Mouse (Mus musculus) testis, adult 2 months (tissue): ENCODE data around the gene Tmem256. TPM values are rescaled to one million over a fixed set of nuclear protein-coding genes. Genes with fewer than 3 reads are reported as not detected.

Experiments used
- H3K27ac ChIP-seq: fragments of 200-500 bp; 2 replicates; pipeline ENCODE4 v1.5.1; 2012; ENCODE audit warnings: low read depth, low read length; ENCODE audit not compliant: control insufficient read depth, insufficient read depth
- H3K27me3 ChIP-seq: fragments of 200-500 bp; 2 replicates; pipeline ENCODE4 v1.6.1; 2012; ENCODE audit warnings: mild to moderate bottlenecking, low read length, moderate library complexity; ENCODE audit not compliant: control insufficient read depth, insufficient read depth
- H3K36me3 ChIP-seq: fragments of 200-500 bp; 2 replicates; pipeline ENCODE4 v1.6.1; 2012; ENCODE audit warnings: mild to moderate bottlenecking, low read length; ENCODE audit not compliant: control insufficient read depth, insufficient read depth
- H3K4me1 ChIP-seq: fragments of 200-500 bp; 2 replicates; pipeline ENCODE4 v1.6.1; 2012; ENCODE audit warnings: low read length; ENCODE audit not compliant: control insufficient read depth, insufficient read depth
- H3K4me3 ChIP-seq: fragments of 200-500 bp; 2 replicates; pipeline ENCODE4 v1.5.1; 2012; ENCODE audit warnings: low read depth, mild to moderate bottlenecking, low read length, moderate library complexity, mixed read lengths; ENCODE audit not compliant: control insufficient read depth
- CTCF ChIP-seq: fragments of 200-500 bp; IDR thresholded peaks from 2 replicates; pipeline ENCODE4 v1.5.1; 2012; ENCODE audit warnings: low read depth, mild to moderate bottlenecking, inconsistent platforms, low read length, moderate library complexity; ENCODE audit not compliant: control insufficient read depth, insufficient read depth, insufficient replicate concordance
- POLR2A ChIP-seq: fragments of 200-500 bp; IDR thresholded peaks from 2 replicates; pipeline ENCODE4 v1.6.1; 2012; ENCODE audit warnings: low read depth, mild to moderate bottlenecking, inconsistent platforms, low read length, moderate library complexity; ENCODE audit not compliant: control insufficient read depth
- polyA plus RNA-seq: library from polyadenylated mRNA; depleted of rRNA; stranded (reverse); fragments of >200 nt; gene quantifications from 2 replicates; pipeline ENCODE4 v1.2.3, GENCODE M21; 2012

Gene Tmem256
- polyA plus RNA-seq, 1 experiment: 21.9 TPM

DNA sequence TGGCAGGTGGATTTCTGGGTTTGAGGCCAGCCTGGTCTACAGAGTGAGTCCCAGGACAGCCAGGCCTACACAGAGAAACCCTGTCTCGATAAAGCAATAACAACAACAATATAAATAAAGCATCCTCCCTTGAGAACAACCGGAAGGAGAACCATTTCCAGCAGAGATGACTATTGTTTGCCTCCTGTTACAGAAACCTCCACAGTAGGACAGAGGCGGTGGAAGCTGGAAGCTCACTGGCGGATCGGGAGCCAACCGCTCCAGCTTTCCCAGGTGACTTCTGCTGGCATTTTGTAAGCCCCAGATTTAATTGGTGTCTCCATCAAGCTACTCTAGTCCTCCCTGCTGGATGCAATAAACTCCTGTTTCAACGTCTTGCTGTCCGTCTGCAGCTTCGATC lies 27.2 kb downstream of the Tmem256 start:
- no peaks in the 10 kb centered on the region for H3K36me3 ChIP-seq
- no peaks in the 10 kb centered on the region for H3K4me1 ChIP-seq
- TF ChIP-seq CTCF: no peak
- TF ChIP-seq POLR2A: no peak
- H3K27me3 ChIP-seq: no peaks in the 10 kb centered on the region
- H3K27ac ChIP-seq: no peak overlapping the region
- no peak overlapping the region for H3K4me3 ChIP-seq

DNA sequence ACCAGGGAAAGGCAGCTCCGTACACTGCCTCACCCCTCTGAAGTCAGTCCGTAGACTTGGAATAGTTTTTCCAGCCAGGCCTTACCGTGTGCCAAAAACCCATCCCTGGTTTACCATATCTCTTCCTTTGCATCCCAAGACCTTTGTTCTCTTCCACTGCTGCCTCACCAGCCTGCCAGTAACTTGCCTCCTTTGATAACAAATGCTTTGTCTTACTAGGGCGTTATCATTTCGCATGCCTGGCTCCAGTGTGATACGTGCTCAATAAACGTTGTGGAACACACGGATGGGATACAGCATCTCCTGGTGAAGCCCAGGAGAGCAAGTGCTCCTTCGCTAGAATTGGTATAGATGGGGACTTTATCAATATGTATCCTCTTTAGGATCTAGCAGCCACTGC lies 29.0 kb downstream of the Tmem256 start:
- Histone ChIP-seq H3K4me1 (no peaks in the 10 kb centered on the region), H3K36me3 (no peaks in the 10 kb centered on the region), H3K27ac (no peak overlapping the region), H3K27me3 (no peaks in the 10 kb centered on the region), H3K4me3 (no peak overlapping the region)
- TF ChIP-seq CTCF (no peak), POLR2A (no peak)

DNA sequence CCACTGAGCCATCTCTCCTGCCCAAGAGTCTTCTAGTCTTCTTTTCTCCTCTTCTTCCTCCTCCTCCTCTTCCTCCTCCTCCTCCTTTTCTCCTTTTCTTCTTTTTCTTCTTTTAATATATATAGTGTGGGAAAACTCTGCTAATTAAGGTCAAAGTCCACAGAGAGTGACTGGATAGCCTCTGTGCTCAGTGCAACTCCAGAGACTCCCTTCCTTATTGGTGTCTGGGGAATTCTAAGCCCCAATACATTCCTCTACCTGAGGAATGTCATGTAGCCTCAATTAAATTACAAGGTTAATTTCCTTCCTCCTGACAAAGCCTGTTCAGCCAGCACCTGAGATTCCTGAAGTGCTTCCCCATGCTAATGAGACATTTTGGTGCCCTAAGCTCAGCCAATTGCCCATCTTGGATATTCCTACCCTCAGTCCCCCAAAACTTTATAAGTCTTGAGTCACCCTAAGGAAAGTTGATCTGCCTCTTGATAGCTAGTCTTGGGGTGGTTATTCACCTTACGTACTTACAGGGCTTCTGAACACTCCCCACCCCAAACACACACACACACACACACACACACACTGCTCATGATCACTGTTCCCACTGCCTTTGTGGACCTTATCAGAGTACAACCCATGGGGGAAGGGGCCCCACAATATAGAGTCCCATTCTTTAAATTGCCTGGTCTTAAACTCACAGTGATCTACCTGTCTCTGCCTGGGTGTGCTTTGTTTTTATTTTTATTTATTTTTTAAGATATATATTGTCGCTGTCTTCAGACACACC lies 32.2 kb downstream of the Tmem256 start:
- Histone ChIP-seq H3K36me3 (no peaks in the 10 kb centered on the region), H3K27me3 (no peaks in the 10 kb centered on the region), H3K27ac (no peak overlapping the region), H3K4me1 (no peaks in the 10 kb centered on the region), H3K4me3 (no peak overlapping the region)
- TF ChIP-seq CTCF: no peak
- no peak for TF ChIP-seq POLR2A

DNA sequence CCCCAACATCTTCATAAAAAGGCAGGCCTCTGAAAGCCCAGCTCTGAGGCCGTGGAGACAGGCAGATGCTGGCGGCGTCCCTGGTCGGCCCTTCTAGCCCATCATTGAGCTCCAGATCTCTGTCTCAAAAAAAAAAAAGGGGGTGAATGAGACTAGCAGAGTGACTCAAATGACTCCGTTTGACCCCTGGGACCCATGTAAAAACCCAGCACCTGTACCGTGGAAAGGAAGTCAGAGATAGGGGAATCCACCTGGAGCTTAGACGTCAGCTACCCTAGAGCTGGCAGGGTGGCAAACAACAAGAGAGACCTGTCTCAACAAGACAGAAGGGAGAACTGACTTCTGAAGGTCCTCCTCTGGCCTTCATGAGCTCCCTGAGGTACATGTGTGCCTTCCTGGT lies 33.5 kb downstream of the Tmem256 start:
- H3K36me3 ChIP-seq: no peaks in the 10 kb centered on the region
- no peak overlapping the region for H3K27ac ChIP-seq
- no peak for TF ChIP-seq POLR2A
- TF ChIP-seq CTCF: no peak
- H3K27me3 ChIP-seq: no peaks in the 10 kb centered on the region
- no peak overlapping the region for H3K4me3 ChIP-seq
- peaks cover 7% of the 10 kb centered on the region for H3K4me1 ChIP-seq

DNA sequence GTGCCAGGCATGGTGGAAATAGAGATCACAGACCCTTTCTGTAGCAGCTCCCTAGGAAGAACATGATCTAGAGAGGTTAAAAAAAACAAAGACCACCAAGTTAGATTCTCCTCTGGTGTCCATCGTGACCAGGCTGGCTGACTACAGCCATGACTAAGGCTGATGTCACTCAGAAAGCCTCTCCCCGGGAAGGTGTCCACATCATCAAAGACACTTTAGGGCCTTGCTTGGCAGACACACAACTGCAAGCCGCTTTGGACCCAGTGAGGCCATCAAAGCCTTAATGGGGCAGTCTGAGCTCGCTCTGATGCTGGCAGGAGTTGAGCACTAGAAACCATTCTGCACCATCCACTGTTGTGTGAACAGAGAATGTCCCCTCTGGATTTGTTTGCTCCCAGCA lies 34.1 kb downstream of the Tmem256 start:
- Histone ChIP-seq H3K27me3 (no peaks in the 10 kb centered on the region), H3K4me1 (peaks cover 10% of the 10 kb centered on the region), H3K27ac (no peak overlapping the region), H3K36me3 (no peaks in the 10 kb centered on the region), H3K4me3 (no peak overlapping the region)
- TF ChIP-seq POLR2A (no peak), CTCF (no peak)

DNA sequence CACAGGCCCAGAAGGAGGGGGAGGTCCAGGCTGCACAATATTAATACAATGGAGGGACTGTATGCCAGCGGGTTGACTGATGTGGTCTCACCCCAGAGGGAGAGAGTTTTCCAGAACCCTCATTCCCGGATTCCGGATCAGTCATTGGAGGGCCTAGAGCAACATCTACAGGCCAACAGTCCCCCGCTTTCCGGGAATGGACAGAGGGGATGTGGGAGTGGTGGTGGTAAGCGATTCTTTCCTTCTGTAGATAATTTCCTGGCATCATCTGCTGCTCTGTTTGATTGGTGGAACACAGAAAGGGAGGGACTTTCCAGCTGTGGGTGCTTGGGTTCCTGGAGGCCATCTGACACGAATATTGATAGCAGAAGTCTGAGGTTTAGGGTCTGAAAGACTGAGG lies 37.9 kb downstream of the Tmem256 start:
- Histone ChIP-seq H3K27ac (no peak overlapping the region), H3K27me3 (no peaks in the 10 kb centered on the region), H3K4me3 (peak overlapping the region; percentile 81), H3K36me3 (no peaks in the 10 kb centered on the region), H3K4me1 (peaks cover 26% of the 10 kb centered on the region)
- no peak for TF ChIP-seq POLR2A
- TF ChIP-seq CTCF: no peak

DNA sequence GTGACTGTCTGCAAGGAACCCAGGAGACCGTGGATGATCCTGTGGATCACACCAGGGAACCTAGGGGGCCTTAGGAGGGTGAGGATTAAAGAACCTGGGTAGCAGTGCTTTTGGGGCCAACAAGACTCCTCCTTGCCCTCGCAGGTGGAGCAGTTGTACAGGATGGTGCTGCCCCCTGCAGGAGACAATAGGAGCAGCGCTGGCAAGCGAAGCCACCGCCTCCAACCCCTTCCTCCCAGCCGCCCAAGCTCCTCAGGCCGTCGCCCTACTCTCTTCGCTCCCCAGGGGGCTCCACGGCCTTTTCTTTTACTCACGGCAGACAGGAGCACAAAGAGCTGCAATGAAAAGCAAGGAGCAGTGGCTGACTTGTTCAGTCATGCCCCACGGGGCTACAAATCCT lies 38.6 kb downstream of the Tmem256 start:
- Histone ChIP-seq H3K27ac (no peak overlapping the region), H3K4me3 (peak overlapping the region; percentile 81), H3K27me3 (no peaks in the 10 kb centered on the region), H3K4me1 (peaks cover 32% of the 10 kb centered on the region), H3K36me3 (no peaks in the 10 kb centered on the region)
- TF ChIP-seq POLR2A (no peak), CTCF (peak; percentile 94)

DNA sequence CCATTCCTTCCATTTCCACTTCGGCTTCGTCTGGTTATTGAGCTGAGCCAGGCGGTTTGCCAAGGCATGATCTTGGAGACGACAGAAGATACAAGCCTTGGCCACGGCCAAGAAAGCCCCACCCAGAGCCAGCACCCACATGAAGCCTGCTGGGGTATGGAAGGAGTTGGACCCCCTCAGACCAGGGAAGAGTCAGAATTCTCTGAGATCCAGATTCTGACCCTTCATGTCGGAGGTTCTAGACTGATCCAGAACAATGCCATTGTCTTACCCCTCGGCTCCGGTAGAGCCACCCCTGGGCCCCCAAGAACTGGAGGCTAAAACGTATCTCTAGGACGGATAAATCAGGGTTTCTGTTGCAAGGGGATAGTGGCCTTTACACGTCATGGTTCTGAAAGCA lies 39.6 kb downstream of the Tmem256 start, which contains the start of gene Tmem95:
TSS of gene Tmem95 (minus strand) at position 141 of the 400 bp plus-strand sequence.
- H3K27me3 ChIP-seq: no peaks in the 10 kb centered on the region
- H3K4me3 ChIP-seq: peak within 1 kb of the TSS; percentile 81
- no peak for TF ChIP-seq CTCF
- TF ChIP-seq POLR2A: 0 out of 2 replicates have a peak, but pooled peaks have one; percentile 35
- H3K36me3 ChIP-seq: no peaks in the 10 kb centered on the region
- H3K27ac ChIP-seq: no peak within 1 kb of the TSS
- H3K4me1 ChIP-seq: peaks cover 35% of the 10 kb centered on the region
